Mouse (Mus musculus) neural tube, embryonic 14.5 days (tissue): ENCODE data around the gene Fstl4. TPM values are rescaled to one million over a fixed set of nuclear protein-coding genes. Genes with fewer than 3 reads are reported as not detected.

ENCODE experiments used
- ATAC-seq: fragments of 200-750 bp; cut with Nextera tagmentation; 2 replicates; pipeline ENCODE4 v1.8.0; 2017; ENCODE audit warnings: low read depth, mild to moderate bottlenecking, moderate TSS enrichment, moderate library complexity
- H3K27ac ChIP-seq: fragments of 300-500 bp; sonication (generic); 2 replicates; pipeline ENCODE4 v1.5.1; 2014; ENCODE audit warnings: low read depth, mild to moderate bottlenecking, control low read depth, low read length, moderate library complexity, mixed read lengths
- H3K27me3 ChIP-seq: fragments of 300-500 bp; sonication (generic); 2 replicates; pipeline ENCODE4 v1.6.1; 2014; ENCODE audit warnings: low read length; ENCODE audit not compliant: control insufficient read depth, insufficient read depth
- H3K36me3 ChIP-seq: fragments of 300-500 bp; sonication (generic); 2 replicates; pipeline ENCODE4 v1.6.1; 2014; ENCODE audit warnings: low read length, mixed read lengths; ENCODE audit not compliant: control insufficient read depth, insufficient read depth
- H3K4me1 ChIP-seq: fragments of 300-500 bp; sonication (generic); 2 replicates; pipeline ENCODE4 v1.6.1; 2014; ENCODE audit warnings: low read length; ENCODE audit not compliant: control insufficient read depth, insufficient read depth
- H3K4me2 ChIP-seq: fragments of 300-500 bp; sonication (generic); 2 replicates; pipeline ENCODE4 v1.6.1; 2014; ENCODE audit warnings: mild to moderate bottlenecking, low read depth, low read length, control low read depth
- H3K4me3 ChIP-seq: fragments of 300-500 bp; sonication (generic); 2 replicates; pipeline ENCODE4 v1.5.1; 2014; ENCODE audit warnings: low read depth, low read length, control low read depth, mixed read lengths
- H3K9ac ChIP-seq: fragments of 300-500 bp; sonication (generic); replicated peaks from 2 replicates; pipeline ENCODE4 v1.6.1; 2014; ENCODE audit warnings: low read depth, mild to moderate bottlenecking, control low read depth, low read length, mixed read lengths
- H3K9me3 ChIP-seq: fragments of 300-500 bp; sonication (generic); 2 replicates; pipeline ENCODE4 v1.6.1; 2016; ENCODE audit warnings: low read length; ENCODE audit not compliant: control insufficient read depth
- WGBS: fragments of 180-500 bp; shearing (Covaris S2); extraction: QIAGEN DNeasy Blood & Tissue Kit; methylation state at CpG from one replicate; pipeline ENCODE4 v1.1.7; 2014; 5-methylcytosine and 5-hydroxymethylcytosine counted together
- polyA plus RNA-seq: library from polyadenylated mRNA; unstranded; fragments of >200 nt; fragmentation: Nextera tagmentation; extraction: Ambion mirVana; gene quantifications from 2 replicates; pipeline ENCODE4 v1.2.1, GENCODE M21; 2014

Fstl4 gene
- polyA plus RNA-seq, 1 experiment from 2014 or later, result 14.3 TPM

GRCm38 (mm10) chr11:52761800-52762199 lies 2.6 kb upstream of the Fstl4 start:
- no peak overlapping the region for H3K4me3 ChIP-seq
- H3K9ac ChIP-seq, result no peak overlapping the region
- peaks cover 7% of the 10 kb centered on the region; the same call in 1 of the 2 replicates for H3K4me1 ChIP-seq
- H3K9me3 ChIP-seq, result no peaks in the 10 kb centered on the region
- WGBS, result 69% methylated on average over 1 of the region's 1 CpGs
- no peak for ATAC-seq
- no peak overlapping the region for H3K27ac ChIP-seq
- H3K4me2 ChIP-seq, result no peak overlapping the region
- H3K36me3 ChIP-seq, result no peaks in the 10 kb centered on the region
- H3K27me3 ChIP-seq, result peaks cover 19% of the 10 kb centered on the region

DNA sequence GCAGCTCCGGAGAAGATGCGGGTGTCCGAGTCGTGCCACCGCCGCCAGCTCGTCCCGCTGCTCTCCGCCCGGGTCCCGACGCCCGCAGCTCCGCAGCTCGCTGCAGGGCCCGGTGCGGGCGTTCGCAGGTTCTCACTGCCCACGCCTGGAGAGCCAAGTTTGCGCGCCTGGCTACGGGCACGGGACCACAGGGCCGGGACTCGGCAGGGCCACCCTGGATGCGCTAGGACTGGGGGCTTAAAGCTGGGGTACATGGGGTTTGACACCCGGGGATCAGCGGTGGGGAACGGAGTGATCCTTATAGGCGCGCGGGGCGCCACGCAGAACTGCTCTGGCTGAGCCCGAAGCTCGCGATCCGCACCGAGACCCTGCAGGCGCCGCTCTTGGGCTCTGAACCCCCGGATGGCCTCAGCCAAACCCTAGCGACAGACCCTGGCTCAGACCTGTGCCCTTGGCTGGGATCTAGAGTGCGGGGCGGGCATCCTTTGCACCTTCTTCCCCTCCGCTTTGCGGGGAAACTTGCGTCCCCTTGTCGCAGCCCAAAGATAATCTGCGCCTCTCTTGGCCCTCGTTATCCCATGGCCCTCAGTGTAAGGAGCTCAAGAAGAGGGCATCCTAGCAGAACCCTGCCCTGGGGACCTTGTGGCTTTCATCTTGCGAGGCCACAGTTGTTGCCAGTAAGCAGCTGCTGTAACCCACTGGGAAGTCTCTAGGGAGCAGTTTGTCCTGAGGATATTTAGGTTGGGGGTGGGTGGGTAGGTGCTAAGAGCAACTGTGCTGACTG lies 652 bp downstream of the Fstl4 start:
- H3K27me3 ChIP-seq, result peaks cover 19% of the 10 kb centered on the region
- no peaks in the 10 kb centered on the region for H3K9me3 ChIP-seq
- peak; percentile 60; the same call in 1 of the 2 replicates for ATAC-seq
- H3K4me1 ChIP-seq, result peaks cover 7% of the 10 kb centered on the region; the same call in 1 of the 2 replicates
- H3K27ac ChIP-seq, result no peak overlapping the region
- H3K9ac ChIP-seq, result peak overlapping the region; percentile 70
- WGBS, result 1% methylated on average over 53 of the region's 53 CpGs
- H3K4me3 ChIP-seq, result peak overlapping the region; percentile 61
- H3K36me3 ChIP-seq, result no peaks in the 10 kb centered on the region
- peak overlapping the region; percentile 98 for H3K4me2 ChIP-seq

DNA sequence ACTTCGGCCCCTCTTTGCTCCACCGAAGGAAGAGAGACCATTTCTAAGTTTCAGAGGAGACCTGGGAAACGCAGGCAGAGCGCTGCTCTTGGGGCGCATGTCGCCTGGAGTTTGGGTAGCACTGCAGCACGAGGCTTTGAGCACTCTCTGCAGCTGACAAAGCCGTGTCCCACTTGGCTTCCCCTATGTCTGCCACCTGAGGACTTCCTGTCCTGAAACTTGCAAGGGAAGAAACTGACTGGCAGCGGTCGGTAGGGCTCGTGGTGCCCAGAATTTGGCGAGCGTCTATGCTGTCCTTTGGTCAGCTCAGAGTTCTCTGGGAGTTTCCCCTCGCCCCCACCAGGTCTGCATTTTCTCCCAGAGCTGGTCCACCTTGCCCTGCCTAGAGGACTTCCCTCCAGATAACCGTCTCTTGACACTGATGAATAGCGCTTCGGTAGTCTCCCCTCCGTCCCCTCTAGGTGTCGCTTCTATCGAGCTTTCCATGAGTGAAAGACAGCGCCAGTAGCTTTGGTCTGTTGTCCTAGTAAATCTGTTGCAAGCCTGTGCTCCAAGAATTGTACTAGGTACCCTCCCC lies 1.3 kb downstream of the Fstl4 start:
- Histone ChIP-seq H3K9me3 (no peaks in the 10 kb centered on the region), H3K4me1 (peaks cover 7% of the 10 kb centered on the region; the same call in 1 of the 2 replicates), H3K27me3 (peaks cover 19% of the 10 kb centered on the region), H3K36me3 (no peaks in the 10 kb centered on the region), H3K4me2 (peak overlapping the region; percentile 98), H3K9ac (peak overlapping the region; percentile 70; the same call in 1 of the 2 replicates), H3K4me3 (peak overlapping the region; percentile 61), H3K27ac (no peak overlapping the region)
- WGBS, result 3% methylated on average over 21 of the region's 21 CpGs
- peak; percentile 66; the same call in 1 of the 2 replicates for ATAC-seq

DNA sequence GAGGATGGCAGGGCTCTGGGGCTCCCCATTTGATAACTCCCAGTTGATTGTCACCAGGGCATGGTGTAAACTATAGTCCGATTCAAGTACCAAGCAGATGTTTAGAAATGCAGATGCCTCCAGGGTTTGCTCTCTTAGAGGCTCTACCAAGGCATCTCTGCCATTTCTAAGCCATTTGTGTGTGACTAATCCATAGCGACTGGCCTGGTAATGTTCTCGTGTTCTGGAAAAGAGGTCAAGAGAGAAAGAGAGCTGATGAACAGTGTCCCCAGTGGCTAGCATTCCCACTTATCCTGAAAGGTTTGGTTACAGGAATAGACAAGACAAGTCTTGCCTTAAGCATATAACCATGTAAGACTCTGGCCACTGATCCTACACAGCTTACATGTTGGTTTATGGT lies 3.5 kb downstream of the Fstl4 start:
- H3K27ac ChIP-seq, result no peak overlapping the region
- H3K9ac ChIP-seq, result no peak overlapping the region
- no peak for ATAC-seq
- no peak overlapping the region for H3K4me3 ChIP-seq
- H3K27me3 ChIP-seq, result peaks cover 17% of the 10 kb centered on the region
- H3K4me1 ChIP-seq, result peaks cover 7% of the 10 kb centered on the region; the same call in 1 of the 2 replicates
- no peaks in the 10 kb centered on the region for H3K36me3 ChIP-seq
- 71% methylated on average over 3 of the region's 3 CpGs for WGBS
- H3K4me2 ChIP-seq, result no peak overlapping the region
- H3K9me3 ChIP-seq, result no peaks in the 10 kb centered on the region

- H3K27me3 ChIP-seq, result no peaks in the 10 kb centered on the region
Observed at GRCm38 (mm10) chr11:52773073-52773472, 8.6 kb downstream of the Fstl4 start.

GRCm38 (mm10) chr11:52775291-52775690 lies 10.9 kb downstream of the Fstl4 start:
- H3K36me3 ChIP-seq, result no peaks in the 10 kb centered on the region
- no peak overlapping the region for H3K27ac ChIP-seq
- H3K9me3 ChIP-seq, result no peaks in the 10 kb centered on the region
- H3K4me1 ChIP-seq, result no peaks in the 10 kb centered on the region
- no peak overlapping the region for H3K4me2 ChIP-seq
- H3K9ac ChIP-seq, result no peak overlapping the region
- WGBS, result 68% methylated on average over 3 of the region's 3 CpGs
- no peak overlapping the region for H3K4me3 ChIP-seq
- no peaks in the 10 kb centered on the region for H3K27me3 ChIP-seq
- ATAC-seq, result no peak

More at GRCm38 (mm10) chr11:52773073-52773472, 8.6 kb downstream of the Fstl4 start:
- Histone ChIP-seq H3K27ac (no peak overlapping the region), H3K4me2 (no peak overlapping the region), H3K36me3 (no peaks in the 10 kb centered on the region), H3K4me3 (no peak overlapping the region), H3K4me1 (no peaks in the 10 kb centered on the region), H3K9ac (no peak overlapping the region), H3K9me3 (no peaks in the 10 kb centered on the region)
- no peak for ATAC-seq
- 88% methylated on average over 3 of the region's 3 CpGs for WGBS

DNA sequence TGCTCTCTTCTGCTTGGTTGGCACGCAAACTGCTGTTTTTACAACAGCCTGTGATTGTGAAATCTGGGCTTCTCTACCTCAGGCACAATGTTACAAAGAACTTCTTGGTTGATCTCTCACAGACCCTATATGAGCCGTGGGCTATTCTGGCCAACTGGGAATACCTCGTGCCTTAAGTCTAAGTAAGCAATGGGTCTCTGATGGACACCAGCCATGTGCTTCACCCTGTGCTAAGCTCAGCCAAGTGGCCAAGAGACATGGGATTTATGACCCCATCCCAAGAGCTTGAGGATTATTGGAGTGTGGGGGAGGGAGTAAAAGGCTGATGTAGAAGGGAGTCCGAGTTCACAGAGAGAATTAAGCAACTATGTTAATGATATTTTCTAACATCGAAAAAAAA lies 18.0 kb downstream of the Fstl4 start:
- no peak overlapping the region for H3K4me3 ChIP-seq
- ATAC-seq, result no peak
- no peak overlapping the region for H3K27ac ChIP-seq
- H3K4me1 ChIP-seq, result no peaks in the 10 kb centered on the region
- H3K36me3 ChIP-seq, result no peaks in the 10 kb centered on the region
- no peak overlapping the region for H3K4me2 ChIP-seq
- no peak overlapping the region for H3K9ac ChIP-seq
- H3K27me3 ChIP-seq, result no peaks in the 10 kb centered on the region
- WGBS, result 86% methylated on average over 5 of the region's 5 CpGs
- H3K9me3 ChIP-seq, result no peaks in the 10 kb centered on the region

- no peaks in the 10 kb centered on the region for H3K9me3 ChIP-seq
- no peak overlapping the region for H3K27ac ChIP-seq
- WGBS, result 82% methylated on average over 5 of the region's 5 CpGs
- no peaks in the 10 kb centered on the region for H3K4me1 ChIP-seq
- H3K9ac ChIP-seq, result no peak overlapping the region
- no peaks in the 10 kb centered on the region for H3K27me3 ChIP-seq
- H3K36me3 ChIP-seq, result no peaks in the 10 kb centered on the region
- ATAC-seq, result no peak
- H3K4me3 ChIP-seq, result no peak overlapping the region
- H3K4me2 ChIP-seq, result no peak overlapping the region
Observed at GRCm38 (mm10) chr11:52794331-52794730, 29.9 kb downstream of the Fstl4 start.

DNA sequence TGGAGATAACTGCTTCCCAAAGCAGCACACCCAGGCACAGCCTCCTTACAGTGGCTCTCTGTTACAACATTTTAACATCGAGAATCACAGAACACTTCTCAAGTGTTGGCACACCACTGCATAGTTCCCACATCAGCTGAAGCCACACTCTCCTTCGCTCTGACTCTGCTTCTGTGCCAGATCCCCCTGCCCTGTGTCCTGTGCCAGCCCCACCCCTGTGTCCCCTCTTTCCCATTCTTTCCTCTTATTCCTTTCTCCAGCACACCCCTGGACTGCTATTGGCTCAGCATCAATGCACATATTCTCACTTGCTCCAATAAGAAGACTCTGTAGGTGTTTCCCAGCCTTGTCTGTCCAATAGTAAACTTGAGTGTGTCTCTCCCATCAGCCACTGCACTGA lies 45.1 kb downstream of the Fstl4 start:
- Histone ChIP-seq H3K4me1 (no peaks in the 10 kb centered on the region), H3K4me2 (no peak overlapping the region), H3K27me3 (no peaks in the 10 kb centered on the region), H3K4me3 (no peak overlapping the region), H3K9me3 (no peaks in the 10 kb centered on the region), H3K9ac (no peak overlapping the region), H3K36me3 (no peaks in the 10 kb centered on the region), H3K27ac (no peak overlapping the region)
- no peak for ATAC-seq
- WGBS, result 76% methylated on average over 2 of the region's 2 CpGs
